Mouse (Mus musculus): ENCODE measurements around the gene Olfr1065.
"Not testable (repeated sequence)": the region's sequence is repeated elsewhere in the genome, so short reads cannot be mapped to it uniquely, and the experiment has no call there.

- TF ChIP-seq GATA1, TAL1 (IDR thresholded peaks at IDR 0.05; ENCODE audit: low read length): not testable (repeated sequence)
These were observed at the start of gene Olfr1065 for GRCm38 (mm10) chr2:86450491-86450890.

All from erythroblast, embryonic 14.5 days (primary cell).